Mouse (Mus musculus) hindbrain, embryonic 12.5 days (tissue): ENCODE measurements around the gene Dtd2. TPM values are rescaled to one million over a fixed set of nuclear protein-coding genes. Genes with fewer than 3 reads are reported as not detected.

ENCODE experiments used
- polyA plus RNA-seq: library from polyadenylated mRNA; unstranded; fragments of >200 nt; fragmentation: Nextera tagmentation; extraction: Ambion mirVana; gene quantifications from 2 replicates; pipeline ENCODE4 v1.2.1, GENCODE M21; 2016

The Dtd2 gene
- polyA plus RNA-seq, 1 experiment from 2014 or later = 18.0 TPM

Other genes with a start within 250 kb of the Dtd2 start
- 40.9 and 42.8 TPM in 2 replicates for gene Hectd1, start 177.0 kb downstream of the Dtd2 start, polyA plus RNA-seq
- 12.7 and 12.9 TPM in 2 replicates for gene Heatr5a, start 35.2 kb downstream of the Dtd2 start, polyA plus RNA-seq
- not detected in 2 replicates for gene Gpr33, start 21.6 kb upstream of the Dtd2 start, polyA plus RNA-seq
- gene Nubpl, start 91.2 kb upstream of the Dtd2 start, polyA plus RNA-seq = 10.9 TPM in 2 replicates